Mouse (Mus musculus) frontal cortex, postnatal 25 days (tissue): ENCODE data around the gene Stil.
"Not testable (repeated sequence)": the region's sequence is repeated elsewhere in the genome, so short reads cannot be mapped to it uniquely, and the experiment has no call there.

Experiments used
- DNase-seq, 2 experiments: peaks; one replicate each; pipeline ENCODE4 v3.0.0; 2022; ENCODE audit warnings: low spot score in 2 of 2

The Stil gene

GRCm38 (mm10) chr4:114999773-115000428, at the start of gene Stil:
Gene Stil, plus strand, starts transcription at chr4:115000159.
- DNase-seq = peak; percentile 88 to 92

GRCm38 (mm10) chr4:114953172-114953571, 46.8 kb upstream of the Stil start:
- no peak for DNase-seq

GRCm38 (mm10) chr4:114957403-114957802, 42.6 kb upstream of the Stil start:
- no peak for DNase-seq

- DNase-seq = no peak
Observed at GRCm38 (mm10) chr4:114958231-114958630, 41.7 kb upstream of the Stil start.

- DNase-seq = no peak
Observed at GRCm38 (mm10) chr4:114958786-114959185, 41.2 kb upstream of the Stil start.

- DNase-seq = no peak
Observed at GRCm38 (mm10) chr4:114959533-114959932, 40.4 kb upstream of the Stil start.

- DNase-seq = not testable (repeated sequence)
Observed at GRCm38 (mm10) chr4:114960881-114961280, 39.1 kb upstream of the Stil start.

GRCm38 (mm10) chr4:114970736-114971135, 29.2 kb upstream of the Stil start:
- no peak for DNase-seq

GRCm38 (mm10) chr4:114973229-114973740, 26.7 kb upstream of the Stil start:
- no peak for DNase-seq

GRCm38 (mm10) chr4:114982619-114983018, 17.3 kb upstream of the Stil start:
- no peak for DNase-seq

- DNase-seq = no peak
Observed at GRCm38 (mm10) chr4:114983020-114983419, 16.9 kb upstream of the Stil start.

- DNase-seq = no peak
Observed at GRCm38 (mm10) chr4:114986211-114986590, 13.8 kb upstream of the Stil start.

GRCm38 (mm10) chr4:114986591-114987432, 13.1 kb upstream of the Stil start, which contains the start of gene Cmpk1:
Gene Cmpk1, minus strand, starts transcription at chr4:114987241.
- peak; percentile 59 to 67 for DNase-seq

GRCm38 (mm10) chr4:114994218-114994617, 5.7 kb upstream of the Stil start:
- DNase-seq = no peak

- no peak for DNase-seq
Observed at GRCm38 (mm10) chr4:114997051-114997450, 2.9 kb upstream of the Stil start.

- DNase-seq = no peak
Observed at GRCm38 (mm10) chr4:114999445-114999772, 550 bp upstream of the Stil start.

GRCm38 (mm10) chr4:115000429-115000795, 453 bp downstream of the Stil start:
- DNase-seq = no peak

GRCm38 (mm10) chr4:115014276-115014675, 14.3 kb downstream of the Stil start:
- DNase-seq = no peak

- DNase-seq = no peak
Observed at GRCm38 (mm10) chr4:115019997-115020396, 20.0 kb downstream of the Stil start.

- DNase-seq = no peak
Observed at GRCm38 (mm10) chr4:115035043-115035442, 35.1 kb downstream of the Stil start.

GRCm38 (mm10) chr4:115038242-115038641, 38.3 kb downstream of the Stil start:
- DNase-seq = no peak

- DNase-seq = no peak
Observed at GRCm38 (mm10) chr4:115045621-115046020, 45.7 kb downstream of the Stil start.

GRCm38 (mm10) chr4:115047750-115048149, 47.8 kb downstream of the Stil start:
- DNase-seq = peak in 1 of 2 experiments; percentile 44
